Mouse (Mus musculus) adrenal gland, adult 18-20 months (tissue): ENCODE data around the gene Ctsw. TPM values are rescaled to one million over a fixed set of nuclear protein-coding genes. Genes with fewer than 3 reads are reported as not detected.
"Not testable (repeated sequence)": the region's sequence is repeated elsewhere in the genome, so short reads cannot be mapped to it uniquely, and the experiment has no call there.

Experiments used
- DNase-seq, 2 experiments: peaks; one replicate each; pipeline ENCODE4 v3.0.0; 2021 to 2022; ENCODE audit warnings: low spot score in 2 of 2
- long read RNA-seq, 2 experiments: library from polyadenylated mRNA; stranded (forward); transcript quantifications; one replicate each; pipeline ENCODE4 v2.0.0; 2021
- total RNA-seq, 2 experiments: library from RNA; stranded (reverse); gene quantifications; 1 replicate in 1 of 2; 2 replicates in 1 of 2; pipeline ENCODE4 v1.2.3; 2021

Gene Ctsw
- 1 to 10 TPM; 1.0 to 2.1 TPM for total RNA-seq
- long read RNA-seq, experiment 1, partial matches to known transcripts = 0 of 4 reads
- long read RNA-seq, experiment 1, other reads (novel, unspliced or antisense) = 2 of 4 reads
- long read RNA-seq, experiment 2, partial matches to known transcripts = 0 of 1 reads
- long read RNA-seq, experiment 2, other reads (novel, unspliced or antisense) = 1 of 1 reads

- DNase-seq = no peak
These were observed at the start of gene Ctsw for GRCm38 (mm10) chr19:5468374-5468773. TSS of gene Ctsw (minus strand) at chr19:5468507.

- no peak for DNase-seq
These were observed 48.7 kb upstream of the Ctsw start for GRCm38 (mm10) chr19:5516906-5517505.

- no peak for DNase-seq
These were observed 47.8 kb upstream of the Ctsw start for GRCm38 (mm10) chr19:5515840-5516777.

GRCm38 (mm10) chr19:5513005-5513349, 44.7 kb upstream of the Ctsw start:
- DNase-seq = no peak

GRCm38 (mm10) chr19:5512091-5513004, 44.0 kb upstream of the Ctsw start:
- DNase-seq = no peak

- DNase-seq = no peak
These were observed 42.8 kb upstream of the Ctsw start for GRCm38 (mm10) chr19:5511074-5511632.

GRCm38 (mm10) chr19:5510031-5511026, 42.0 kb upstream of the Ctsw start, which contains the start of gene Snx32:
TSS of gene Snx32 (minus strand) at chr19:5510538.
- DNase-seq = peak; percentile 94 to 96

GRCm38 (mm10) chr19:5503687-5504086, 35.4 kb upstream of the Ctsw start, which contains the start of gene 1700020D05Rik:
TSS of gene 1700020D05Rik (minus strand) at chr19:5503787.
- no peak for DNase-seq

- no peak for DNase-seq
These were observed 32.1 kb upstream of the Ctsw start for GRCm38 (mm10) chr19:5500330-5500875.

- peak in 1 of 2 experiments; percentile 19 for DNase-seq
These were observed 27.7 kb upstream of the Ctsw start for GRCm38 (mm10) chr19:5496052-5496370.

GRCm38 (mm10) chr19:5495353-5496051, 27.2 kb upstream of the Ctsw start:
- DNase-seq = no peak

GRCm38 (mm10) chr19:5494314-5494713, 26.0 kb upstream of the Ctsw start:
- DNase-seq = no peak

- peak in 1 of 2 experiments; percentile 23 for DNase-seq
These were observed 25.0 kb upstream of the Ctsw start for GRCm38 (mm10) chr19:5493301-5493721.

GRCm38 (mm10) chr19:5492641-5493040, 24.3 kb upstream of the Ctsw start:
- DNase-seq = peak in 1 of 2 experiments; percentile 19

- peak; percentile 80 to 82 for DNase-seq
These were observed 22.8 kb upstream of the Ctsw start for GRCm38 (mm10) chr19:5490898-5491708.

GRCm38 (mm10) chr19:5490313-5490897, 22.1 kb upstream of the Ctsw start, which contains the start of gene Cfl1:
TSS of gene Cfl1 (plus strand) at chr19:5490455.
- peak; percentile 91 for DNase-seq

- not testable (repeated sequence) for DNase-seq
These were observed 21.4 kb upstream of the Ctsw start for GRCm38 (mm10) chr19:5489721-5490120.
